Mouse (Mus musculus) thymus, postnatal 4 days (tissue): ENCODE data around the gene Nup210.
"Not testable (repeated sequence)": the region's sequence is repeated elsewhere in the genome, so short reads cannot be mapped to it uniquely, and the experiment has no call there.

ENCODE experiments used
- DNase-seq: peaks from one replicate; pipeline ENCODE4 v3.0.0; 2021

Nup210 gene

DNA sequence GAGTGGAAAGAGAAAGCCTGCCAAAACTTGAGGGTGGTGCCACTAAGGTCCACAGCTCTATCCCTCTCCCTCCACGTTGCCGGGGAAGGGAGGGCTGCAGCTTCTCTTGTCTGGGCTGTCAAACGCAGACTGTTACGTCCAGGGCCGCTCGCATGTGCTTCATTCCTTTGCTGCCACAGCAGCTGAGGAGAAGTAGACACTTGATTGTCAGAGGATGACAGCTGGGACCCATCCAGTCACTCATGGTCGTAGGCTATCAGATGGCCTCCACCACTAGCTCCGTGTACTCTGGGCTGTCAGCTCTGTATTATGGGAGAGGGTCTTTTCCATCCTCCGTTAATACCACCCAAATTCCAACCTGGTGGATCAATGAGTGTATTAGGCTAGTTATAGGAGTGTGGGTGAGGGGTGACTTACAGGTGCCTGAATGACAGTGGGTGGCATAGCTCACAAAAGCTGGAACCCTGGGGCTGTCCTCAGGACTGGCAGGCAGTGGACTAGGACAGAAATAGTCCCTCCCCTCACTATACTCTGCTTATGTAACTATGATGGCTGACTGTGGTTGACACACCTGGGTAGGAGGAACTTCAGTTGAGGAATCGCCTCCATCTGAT, 20.8 kb upstream of the Nup210 start:
- no peak for DNase-seq

DNA sequence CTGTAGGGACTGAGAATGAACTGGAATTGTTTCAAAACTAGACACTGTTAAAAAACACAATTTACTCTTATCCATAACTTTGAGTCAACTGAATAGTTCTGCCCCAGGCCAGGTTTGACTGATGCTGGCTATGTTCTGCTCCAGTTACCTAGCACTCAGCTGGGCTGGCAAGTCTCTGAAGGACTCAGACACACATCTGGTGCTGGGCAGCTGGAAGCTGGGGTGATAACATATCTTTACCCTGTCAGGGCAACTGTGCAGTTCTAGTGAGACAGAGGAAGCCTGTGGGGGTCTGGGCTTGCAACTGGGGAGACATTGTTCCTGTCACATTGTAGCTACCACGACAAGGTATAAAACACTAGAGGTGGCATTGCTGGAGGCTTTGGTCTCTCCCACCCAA, 14.2 kb upstream of the Nup210 start:
- no peak for DNase-seq

DNA sequence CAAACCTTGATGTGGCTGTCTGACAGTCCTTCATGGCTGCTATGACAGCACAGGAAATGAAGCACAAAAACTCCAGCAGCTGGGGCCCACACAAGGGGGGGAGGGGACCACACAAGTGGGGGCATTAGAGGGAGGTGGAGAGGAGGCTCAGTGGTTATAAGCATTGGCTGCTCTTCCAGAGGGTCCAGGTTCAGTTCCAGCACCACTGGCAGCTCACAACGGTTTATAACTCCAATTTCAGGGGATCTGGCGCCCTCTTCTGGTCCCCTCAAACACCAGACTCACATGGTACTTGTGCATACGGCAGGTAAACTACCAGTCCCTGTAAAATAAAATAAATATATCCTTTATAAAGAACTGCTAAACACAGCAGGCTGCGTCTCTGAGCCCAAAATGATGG, 12.4 kb upstream of the Nup210 start:
- peak; percentile 63 for DNase-seq

DNA sequence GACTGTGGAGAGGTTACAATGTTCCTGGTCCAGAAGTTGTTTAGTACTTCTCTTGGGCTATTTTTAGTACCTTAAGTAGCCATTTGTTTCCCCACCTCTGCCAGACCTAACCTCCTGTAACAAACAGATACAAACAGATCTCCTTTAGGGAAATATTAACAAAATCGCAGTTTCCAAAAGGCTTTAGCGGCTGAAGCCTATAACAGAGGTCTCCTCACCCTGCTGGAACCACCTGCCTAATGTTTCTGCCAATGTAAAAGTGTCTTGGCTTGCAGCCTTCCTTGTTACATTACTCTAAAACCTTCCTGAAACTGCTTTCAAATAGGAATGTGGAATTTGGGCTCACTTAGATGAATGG, 8.6 kb upstream of the Nup210 start:
- no peak for DNase-seq

DNA sequence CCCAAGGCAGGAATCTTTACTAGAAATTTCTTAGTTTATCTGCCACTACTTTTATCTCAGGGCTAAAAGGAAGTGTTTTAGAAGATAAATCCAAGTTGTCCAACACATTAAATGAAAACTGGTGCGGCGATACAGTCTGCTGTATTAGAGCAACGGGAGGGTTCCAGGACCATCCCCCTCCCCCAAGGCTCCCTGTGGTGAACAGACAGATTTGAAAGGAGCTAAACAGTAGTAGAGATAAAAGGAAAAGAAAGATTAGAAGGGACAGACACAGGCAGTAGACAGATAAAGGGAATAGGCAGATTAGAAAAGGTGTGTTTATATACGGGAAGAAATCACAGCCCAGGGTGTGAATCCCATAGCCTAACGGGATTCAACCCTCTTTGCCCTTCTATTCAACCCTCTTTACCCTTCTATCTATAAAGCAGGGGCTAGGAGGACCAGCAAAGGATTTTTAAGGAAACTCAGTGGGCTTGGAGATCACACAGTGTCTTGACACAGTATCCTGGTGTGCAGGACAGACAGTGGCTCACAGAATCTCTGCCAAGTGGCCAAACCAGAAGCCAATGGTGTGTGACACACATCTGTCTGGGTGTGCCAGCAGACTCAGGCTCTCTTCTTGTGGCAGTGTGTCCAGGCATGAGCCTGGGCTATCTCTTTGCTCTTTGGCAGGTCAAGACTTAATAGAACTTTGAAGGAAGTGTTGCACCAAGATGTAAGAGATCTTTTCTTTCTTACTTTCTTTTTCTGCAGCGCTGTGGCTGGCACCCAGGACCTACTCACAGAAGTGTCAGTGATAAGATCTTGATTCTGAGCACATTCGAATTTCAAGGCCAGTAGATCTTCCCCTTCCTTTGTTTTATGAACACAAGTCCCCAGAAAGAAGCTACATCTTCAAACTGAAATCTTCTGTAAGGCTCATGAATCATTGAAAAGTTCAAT, 7.9 kb upstream of the Nup210 start:
- no peak for DNase-seq

DNA sequence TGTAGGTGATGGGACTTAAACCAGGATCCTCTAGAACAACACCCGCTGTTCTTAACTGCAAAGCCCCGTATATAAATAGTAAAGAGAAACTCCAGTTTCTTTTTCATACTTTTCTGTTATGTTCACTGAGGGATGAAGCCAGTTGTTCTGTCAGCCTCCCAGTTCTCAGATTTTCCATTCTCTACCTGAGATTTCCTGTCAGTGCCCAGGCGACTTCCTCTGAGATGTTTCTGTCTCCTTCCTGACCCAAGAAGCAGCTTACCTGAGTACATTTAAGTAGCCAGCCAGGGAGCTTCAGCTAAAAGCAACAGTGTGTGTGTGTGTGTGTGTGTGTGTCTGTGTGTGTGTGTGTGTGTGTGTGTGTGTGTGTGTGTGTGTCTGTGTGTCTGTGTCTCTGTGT, 6.8 kb upstream of the Nup210 start:
- no peak for DNase-seq

DNA sequence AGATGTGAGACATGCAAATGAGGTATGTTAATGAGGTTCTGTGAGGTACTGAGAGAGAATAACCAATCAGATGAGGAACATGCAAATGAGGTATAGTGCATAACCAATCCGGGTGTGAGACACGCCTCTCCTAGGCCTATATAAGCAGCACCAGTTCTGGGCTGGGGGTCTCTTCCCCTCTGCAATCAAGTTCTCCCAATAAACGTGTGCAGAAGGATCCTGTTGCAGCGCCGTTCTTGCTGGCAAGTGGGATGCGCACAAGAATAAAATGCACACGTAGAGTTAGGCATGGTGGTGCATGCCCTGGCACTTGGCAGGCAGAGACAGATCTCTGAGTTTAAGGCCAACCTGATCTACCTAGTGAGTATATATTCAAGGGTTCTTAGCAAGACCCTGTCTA, 4.5 kb upstream of the Nup210 start:
- DNase-seq = not testable (repeated sequence)

DNA sequence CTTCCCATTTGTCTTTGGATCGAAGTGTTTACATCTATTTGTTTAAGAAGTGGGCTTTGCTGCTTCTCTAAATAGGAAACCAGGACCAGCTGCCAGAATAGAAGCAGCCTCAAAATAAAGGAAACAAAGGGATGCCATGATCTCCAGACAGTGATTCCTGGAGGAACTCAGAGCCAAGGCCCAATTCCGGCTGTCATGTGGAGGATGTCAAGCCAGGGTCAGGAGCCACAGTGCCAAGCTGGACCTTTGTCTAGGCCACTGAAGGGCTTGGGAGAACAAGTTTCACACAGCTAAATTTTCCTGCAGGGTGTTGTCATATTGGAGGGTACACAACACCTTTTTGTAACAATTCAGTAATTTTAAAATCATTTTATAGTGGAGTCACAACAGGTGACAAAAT, 3.6 kb upstream of the Nup210 start:
- DNase-seq = no peak

DNA sequence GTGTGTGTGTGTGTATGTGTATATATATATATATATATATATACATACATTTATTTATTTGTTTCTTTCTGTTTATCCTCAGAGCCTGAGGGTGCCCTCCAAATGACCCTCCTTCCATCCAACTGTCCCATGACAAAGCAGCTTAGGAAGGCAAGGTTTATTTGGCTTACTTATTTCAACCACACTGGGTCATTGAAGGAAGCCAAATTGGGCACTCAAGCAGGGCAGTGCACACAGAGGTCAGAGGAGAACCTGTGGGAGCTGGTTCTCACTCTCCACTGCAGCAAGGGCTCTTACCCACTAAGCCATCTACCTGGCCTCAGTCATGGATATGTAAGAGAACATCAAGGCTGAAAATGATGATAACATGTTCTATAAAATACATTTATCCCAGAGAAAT, 1.9 kb upstream of the Nup210 start:
- no peak for DNase-seq

DNA sequence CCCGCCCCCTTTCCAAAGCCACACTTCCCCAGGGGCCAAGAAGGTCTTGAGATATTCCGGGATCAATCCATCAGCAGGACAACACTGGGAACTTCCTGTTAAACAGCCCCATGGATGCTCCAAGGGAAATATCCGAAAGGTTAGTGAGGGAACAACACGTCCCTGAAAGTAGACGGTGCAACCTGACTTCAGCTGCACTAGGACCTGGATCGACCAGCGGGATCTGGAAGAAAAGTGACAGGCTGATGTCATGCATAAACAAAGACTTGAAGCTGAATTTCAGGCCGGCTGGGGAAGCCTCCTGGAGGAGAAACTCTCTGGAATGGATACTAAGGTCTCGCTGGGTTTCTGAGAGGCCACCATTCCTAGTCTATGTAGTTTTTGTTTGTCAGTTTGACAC, 520 bp upstream of the Nup210 start:
- peak; percentile 34 for DNase-seq

DNA sequence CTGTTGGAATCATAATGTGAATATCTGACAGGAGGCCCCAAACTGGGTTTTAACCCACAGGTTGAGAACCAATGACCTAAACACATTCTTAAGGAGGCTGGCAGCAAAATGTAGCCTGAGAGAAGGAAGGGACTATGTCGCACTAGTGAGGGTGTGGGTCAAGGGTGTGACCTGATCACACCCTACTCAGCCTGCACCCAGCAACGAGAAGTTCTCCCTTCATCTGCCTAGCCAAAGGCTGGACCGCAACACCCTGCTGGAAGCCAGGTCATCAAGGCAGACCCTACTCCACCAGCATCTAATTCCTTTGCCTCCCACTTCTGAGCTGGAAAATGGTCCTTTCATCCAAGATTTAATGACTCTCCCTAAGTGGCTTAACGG, 776 bp downstream of the Nup210 start:
- DNase-seq = no peak

DNA sequence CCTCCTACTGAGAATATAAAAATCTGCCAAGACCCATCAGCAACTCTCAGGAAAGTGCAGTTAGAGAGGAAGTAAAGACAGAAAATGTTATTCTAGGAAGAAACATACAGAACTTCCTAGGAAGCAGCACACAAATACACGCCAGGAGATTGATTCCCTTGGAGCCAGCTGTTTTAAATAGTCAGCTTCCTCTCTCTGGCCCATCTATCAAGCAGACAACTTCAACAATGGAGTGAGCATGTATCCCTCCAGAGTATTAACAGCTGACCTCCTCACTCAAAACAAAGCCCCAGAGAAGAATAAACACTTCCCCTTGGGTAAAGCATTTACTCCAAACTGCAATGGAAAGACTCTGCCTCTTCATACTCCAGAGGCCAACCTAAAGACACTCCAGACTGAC, 1.5 kb downstream of the Nup210 start:
- no peak for DNase-seq

DNA sequence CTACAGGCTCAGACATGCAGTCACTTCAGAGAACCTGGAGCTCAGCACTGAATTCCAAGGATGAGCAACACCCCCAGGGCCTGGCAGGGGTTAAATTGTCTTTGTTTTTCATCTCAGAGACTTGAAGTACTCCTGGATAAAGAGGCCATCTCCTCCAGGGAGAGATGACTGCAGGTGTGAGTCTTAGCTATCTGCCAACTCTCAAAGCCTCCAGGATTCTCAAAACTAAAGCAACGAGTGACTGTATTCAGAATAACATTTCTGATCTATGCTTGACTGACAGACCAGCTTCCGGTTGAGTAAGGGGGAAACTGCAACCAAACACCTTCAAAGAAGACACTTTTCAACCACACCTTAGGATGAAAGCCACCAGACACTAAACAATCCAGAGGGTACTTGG, 1.9 kb downstream of the Nup210 start:
- DNase-seq = peak; percentile 29

DNA sequence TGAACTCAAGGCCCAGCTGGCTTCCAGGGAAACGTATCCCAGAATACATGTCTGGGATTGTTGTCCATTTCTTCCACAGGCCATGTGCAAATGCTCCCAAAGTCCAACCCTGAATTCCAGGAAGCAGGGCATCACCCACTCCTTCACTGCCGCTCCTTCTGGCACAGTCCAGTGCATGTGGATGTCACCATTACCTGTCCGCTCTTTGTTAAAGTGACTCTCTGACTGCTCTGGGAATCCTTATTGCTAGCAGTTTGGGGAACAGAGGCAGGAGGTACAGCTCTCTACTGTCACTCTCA, 4.7 kb downstream of the Nup210 start:
- DNase-seq = peak; percentile 37

DNA sequence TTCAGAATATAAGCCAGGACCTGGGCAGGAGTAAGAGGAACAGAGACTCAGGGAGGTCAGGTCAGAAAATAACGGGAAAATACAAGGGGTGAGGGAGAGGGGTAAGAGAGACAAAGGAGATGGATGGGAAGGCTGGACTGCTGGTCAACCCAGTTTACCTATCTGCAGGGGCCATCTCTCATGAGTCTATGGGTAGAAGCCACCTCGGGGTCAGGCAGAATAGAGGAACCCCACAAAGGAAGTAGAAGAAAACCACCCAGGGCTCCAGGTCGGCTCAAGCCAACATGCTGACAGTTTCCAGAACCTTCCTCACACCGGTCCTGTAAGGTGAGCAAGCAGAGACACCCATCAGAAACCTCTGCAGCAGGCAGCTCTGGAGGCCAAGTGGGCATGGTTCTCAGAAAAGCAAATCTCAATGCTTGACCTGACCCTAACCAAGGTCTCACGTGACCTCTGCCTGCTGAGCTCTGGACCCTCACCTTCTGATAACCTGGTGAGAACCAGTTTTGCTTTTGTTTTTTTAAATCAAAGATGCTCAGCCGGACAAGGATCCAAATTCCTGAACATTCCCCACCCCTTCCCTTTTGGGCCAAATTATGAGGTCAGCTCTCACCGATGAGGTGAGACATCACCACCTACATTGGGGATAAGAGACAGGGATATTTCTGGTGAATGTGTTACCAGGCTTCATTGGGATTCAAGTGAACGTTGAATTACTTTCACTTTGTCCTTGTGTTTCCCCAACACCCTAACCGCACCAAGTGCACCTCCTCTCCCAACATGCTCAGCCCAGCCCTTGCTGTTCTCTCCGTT, 5.3 kb downstream of the Nup210 start:
- DNase-seq = peak; percentile 40

DNA sequence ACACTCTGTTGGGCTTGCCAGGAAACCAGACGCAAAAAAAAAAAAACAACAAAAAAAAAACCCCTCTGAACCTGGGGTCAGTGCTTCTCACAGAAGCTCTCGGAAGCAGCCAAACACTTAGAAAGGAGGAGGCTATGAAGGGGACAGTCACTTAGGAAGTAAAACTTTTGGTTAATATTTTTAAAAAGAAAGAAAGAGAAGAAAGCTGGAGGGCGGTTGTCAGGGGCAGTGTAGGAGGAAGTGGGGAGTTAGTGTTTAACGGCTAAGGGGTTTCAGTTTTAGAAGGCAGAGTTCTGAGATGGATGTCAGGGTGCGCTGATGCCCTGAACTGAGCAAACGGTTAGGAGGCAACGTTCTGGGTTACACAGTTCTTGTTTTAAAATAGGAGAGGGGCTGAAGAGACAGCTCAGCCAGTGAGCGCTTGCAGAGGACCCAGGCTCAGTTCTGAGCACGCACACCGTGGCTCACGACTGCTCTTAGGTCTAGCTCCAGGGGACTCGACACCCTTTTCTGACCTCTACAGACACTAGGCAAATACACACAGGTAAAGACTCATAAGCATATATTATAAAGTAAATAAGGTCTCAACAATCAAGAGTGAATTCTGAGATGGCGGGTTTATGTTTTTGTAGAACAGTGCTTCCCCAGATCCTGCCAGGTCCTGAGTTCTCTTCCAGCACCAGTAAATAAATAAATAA, 6.2 kb downstream of the Nup210 start:
- peak; percentile 54 for DNase-seq

DNA sequence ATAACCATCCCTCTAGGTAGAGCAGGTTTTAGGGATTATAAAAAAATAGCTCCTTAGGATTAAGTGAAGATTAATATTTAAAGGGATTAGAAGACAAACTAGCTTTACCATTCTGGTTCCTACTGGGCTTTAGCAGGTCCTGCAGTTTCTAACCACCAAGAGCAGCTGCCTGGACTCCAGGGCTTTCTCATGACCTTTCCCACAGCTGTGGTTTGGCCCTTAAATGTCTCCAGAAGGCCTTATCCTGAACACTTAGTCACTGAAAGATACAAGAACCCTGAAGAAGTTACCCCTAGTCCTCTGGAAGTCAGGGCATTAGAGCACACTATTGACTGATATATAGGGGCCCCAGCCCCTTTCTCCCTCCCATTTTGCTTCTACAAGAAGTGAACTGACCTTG, 7.1 kb downstream of the Nup210 start:
- DNase-seq = no peak

DNA sequence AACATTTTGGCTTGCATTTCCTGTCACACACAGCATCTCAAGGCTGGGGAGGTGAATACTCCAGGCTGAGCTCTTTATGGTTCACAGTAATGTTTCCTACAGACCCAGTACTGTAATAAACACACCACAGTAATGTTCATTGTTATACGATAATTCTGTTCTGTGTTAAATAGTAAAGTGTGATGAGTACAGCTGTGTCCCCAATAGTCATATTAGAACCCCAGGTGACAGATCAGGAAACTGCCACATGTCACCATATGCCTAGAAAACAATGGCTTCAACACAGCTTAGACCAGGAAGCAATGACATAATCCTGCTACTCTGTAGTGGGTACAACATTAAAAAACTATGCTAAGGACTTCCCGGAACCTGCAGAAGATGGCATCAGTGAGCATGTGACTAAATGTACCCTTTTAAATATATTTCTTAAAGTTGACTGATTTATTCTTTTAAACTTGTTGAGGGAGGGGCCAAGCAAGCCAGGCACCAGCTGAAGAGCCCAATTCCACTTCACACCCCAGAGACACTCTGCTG, 7.6 kb downstream of the Nup210 start:
- peak; percentile 35 for DNase-seq

DNA sequence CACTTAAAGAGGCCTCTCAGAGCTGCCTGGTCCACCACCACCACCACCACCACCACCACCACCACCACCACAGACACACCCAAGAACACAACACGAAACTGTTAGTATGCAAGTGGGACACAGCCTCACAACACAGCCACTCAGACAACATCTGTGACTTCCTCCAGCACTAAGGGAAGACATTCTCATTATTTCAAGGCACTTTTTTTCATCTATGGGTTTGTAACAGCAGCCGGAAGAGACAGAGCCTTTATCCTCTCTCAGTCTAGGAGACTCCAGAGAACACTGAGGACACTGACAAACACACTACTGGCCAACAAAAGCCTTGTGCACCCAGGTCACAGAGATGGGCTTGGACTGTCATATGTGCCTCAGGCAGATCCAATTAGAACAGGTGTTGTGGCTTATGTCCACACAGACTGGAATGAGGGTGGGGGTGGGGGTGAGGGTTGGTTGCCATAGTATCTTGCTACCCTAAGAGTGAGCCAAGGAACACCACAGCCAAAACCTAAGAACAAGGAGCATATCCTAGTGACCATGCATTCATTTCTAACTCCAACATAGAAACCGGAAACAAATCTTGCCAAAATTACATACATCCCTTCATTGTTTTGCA, 8.2 kb downstream of the Nup210 start:
- DNase-seq = no peak

DNA sequence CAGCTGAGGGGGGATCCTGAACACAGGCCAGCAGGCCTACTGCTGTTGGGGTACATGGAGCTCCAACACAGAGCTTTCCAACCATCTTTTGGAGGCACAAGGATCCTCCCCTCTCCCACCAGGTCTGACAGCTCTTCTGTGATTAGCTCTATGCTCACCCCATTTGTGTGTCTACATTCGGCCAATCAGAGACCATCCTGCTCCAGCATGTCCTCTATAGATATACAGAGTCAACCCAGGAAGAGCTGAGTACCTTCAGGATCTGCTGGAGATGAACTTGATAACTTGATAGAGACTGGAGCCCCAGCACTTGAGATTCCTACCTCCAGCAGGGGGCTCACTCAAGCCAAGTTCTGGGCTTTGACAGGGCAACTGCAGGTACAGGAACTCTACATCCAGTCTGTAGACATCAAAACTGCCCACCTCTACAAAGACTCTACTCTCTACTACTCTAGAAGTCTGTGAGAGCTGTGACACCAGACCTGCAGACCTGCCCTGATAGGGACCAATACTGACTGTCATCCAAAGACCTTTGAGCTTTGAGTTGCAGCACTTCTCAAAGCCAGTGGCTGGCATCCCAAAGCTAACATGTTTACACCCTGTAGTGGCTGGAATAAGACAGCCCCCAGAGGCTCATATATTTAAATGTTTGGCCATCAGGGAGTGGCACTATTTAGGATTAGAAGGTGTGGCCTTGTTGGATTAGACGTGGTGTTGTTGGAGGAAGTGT, 11.1 kb downstream of the Nup210 start:
- peak; percentile 76 for DNase-seq

DNA sequence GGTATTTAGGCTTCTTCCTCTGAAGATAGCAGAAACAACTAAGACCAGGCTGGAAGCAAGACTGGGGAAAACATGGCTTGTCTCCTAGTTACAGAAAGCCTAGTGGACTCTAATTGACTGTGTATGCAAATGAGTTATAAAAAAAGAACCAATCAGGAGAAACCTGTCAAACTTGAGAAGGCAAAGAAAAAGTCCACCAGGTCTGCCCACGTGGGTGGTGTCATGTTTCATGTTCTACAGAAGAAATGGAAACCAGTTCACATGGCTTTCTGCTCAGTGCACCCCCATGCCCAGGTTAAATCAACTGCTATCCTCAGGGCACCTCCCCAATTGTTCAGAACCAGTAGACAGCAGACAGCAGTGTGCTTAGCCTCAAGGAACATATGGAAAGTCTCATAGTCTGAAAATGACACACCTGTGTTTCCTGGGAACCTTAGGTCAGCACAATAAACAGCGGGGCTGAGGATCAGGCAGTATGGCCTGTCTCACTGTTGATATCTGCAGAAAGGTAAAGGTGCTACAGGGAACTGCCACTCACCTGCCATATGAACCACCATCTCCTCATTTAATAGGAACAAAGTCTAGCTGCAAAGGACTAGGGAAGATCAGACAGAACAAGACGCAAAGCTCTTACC, 11.7 kb downstream of the Nup210 start:
- no peak for DNase-seq
